18 mouse cellular contexts compared by ENCODE assay signal in the genomic region with DNA sequence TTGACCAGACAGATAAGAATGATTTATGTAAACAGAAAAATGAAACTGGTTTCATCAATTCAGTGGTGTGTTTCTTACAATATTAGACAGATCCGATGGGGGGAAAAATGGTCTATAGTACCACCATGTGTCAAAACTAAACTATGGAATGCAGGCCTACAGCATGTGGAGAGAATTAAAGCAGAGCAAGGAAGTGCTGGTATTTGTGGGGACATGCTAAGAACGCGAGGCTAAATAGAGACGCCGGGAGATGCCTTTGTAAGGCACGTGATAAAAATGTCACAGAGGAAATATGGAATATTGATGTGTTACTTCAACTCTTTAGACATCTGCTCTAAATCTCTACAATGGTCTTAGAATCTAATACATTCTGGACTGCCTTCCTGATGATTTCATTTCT.
"Had no signal": no experiment of that assay in that cellular context is flagged by ENCODE, and none has a peak within 500 bp of the region (broad histone marks: within the 10 kb centered on the region; RNA-seq: fewer than 3 reads in every experiment).

No protein-coding gene starts in this region.

- H3K4me2 ChIP-seq: kidney, embryonic 15.5 days; limb, embryonic 12.5 days; liver, embryonic 12.5 days; liver, embryonic 15.5 days; midbrain, embryonic 11.5 days; stomach, embryonic 15.5 days had no signal

- H3K36me3 ChIP-seq: kidney, embryonic 15.5 days; limb, embryonic 12.5 days; liver, embryonic 12.5 days; liver, embryonic 15.5 days; stomach, embryonic 15.5 days had no signal

- H3K27ac ChIP-seq: layer of hippocampus, adult 2 months; limb, embryonic 12.5 days; liver, embryonic 12.5 days; liver, embryonic 15.5 days; macrophage had no signal

- H3K9ac ChIP-seq: kidney, embryonic 15.5 days; limb, embryonic 12.5 days; liver, embryonic 12.5 days; liver, embryonic 15.5 days; stomach, embryonic 15.5 days had no signal

- H3K4me3 ChIP-seq: kidney, embryonic 15.5 days; layer of hippocampus, adult 2 months; limb, embryonic 12.5 days; liver, embryonic 12.5 days; liver, embryonic 15.5 days; megakaryocyte, embryonic 14.5 days; stomach, embryonic 15.5 days had no signal

- H3K4me1 ChIP-seq: limb, embryonic 12.5 days; liver, embryonic 12.5 days; liver, embryonic 15.5 days; megakaryocyte, embryonic 14.5 days; stomach, embryonic 15.5 days had no signal

- ATAC-seq: liver, embryonic 12.5 days had no signal

- H3K9me3 ChIP-seq: kidney, embryonic 15.5 days; limb, embryonic 12.5 days; liver, embryonic 12.5 days; liver, embryonic 15.5 days; stomach, embryonic 15.5 days had no signal

- H3K27me3 ChIP-seq: kidney, embryonic 15.5 days; limb, embryonic 12.5 days; liver, embryonic 12.5 days; liver, embryonic 15.5 days; megakaryocyte, embryonic 14.5 days; stomach, embryonic 15.5 days had no signal

- DNase-seq: kidney, adult 11 months; kidney, adult 8-10 months; kidney, postnatal 25 days; layer of hippocampus, adult 9-11 months; lung, adult 18-20 months; right cerebral cortex, postnatal 14 days; right cerebral cortex, postnatal 4 days; spleen, adult 18-20 months; thymus, postnatal 36 days had no signal
